Mouse (Mus musculus): ENCODE results near the gene Oasl2. TPM values are rescaled to one million over a fixed set of nuclear protein-coding genes. Genes with fewer than 3 reads are reported as not detected.
"Not testable (repeated sequence)": the region's sequence is repeated elsewhere in the genome, so short reads cannot be mapped to it uniquely, and the experiment has no call there.

Gene Oasl2
- total and polyA plus RNA-seq, 2 experiments from 2014 or later: 9.2 to 11.4 TPM

GRCm38 (mm10) chr5:114914855-114915254 lies 18.1 kb downstream of the Oasl2 start:
- no peak for DNase-seq (ENCODE audit: low spot score)
- WGBS: 60% methylated on average over 8 of the region's 8 CpGs
- no peak for ATAC-seq (ENCODE audit: insufficient read depth, low read depth)
- no peaks in the 10 kb centered on the region for H3K27me3 ChIP-seq (ENCODE audit: control insufficient read depth, insufficient read depth, low read length)
- H3K27ac ChIP-seq (ENCODE audit: low read depth): no peak overlapping the region
- TF ChIP-seq EP300 (IDR thresholded peaks at IDR 0.05; ENCODE audit: low read depth) (no peak), CTCF (IDR thresholded peaks at IDR 0.05; ENCODE audit: low read depth) (no peak)
- 0 out of 2 replicates have a peak, but pooled peaks cover 5% of the 10 kb centered on the region for H3K36me3 ChIP-seq (replicated peaks; ENCODE audit: control insufficient read depth, insufficient read depth, low read length)
- no peaks in the 10 kb centered on the region for H3K9me3 ChIP-seq (replicated peaks; ENCODE audit: control insufficient read depth, low read length)
- no peak overlapping the region for H3K4me2 ChIP-seq (ENCODE audit: low read depth, low read length)
- H3K4me1 ChIP-seq (ENCODE audit: control insufficient read depth, insufficient read depth): no peaks in the 10 kb centered on the region
- no peak overlapping the region for H3K4me3 ChIP-seq (ENCODE audit: low read depth, low read length)
- no peak overlapping the region for H3K9ac ChIP-seq (replicated peaks; ENCODE audit: low read depth, low read length)

- H3K9ac ChIP-seq (replicated peaks; ENCODE audit: low read depth, low read length): no peak overlapping the region
- DNase-seq (ENCODE audit: low spot score): no peak
- H3K27me3 ChIP-seq (ENCODE audit: control insufficient read depth, insufficient read depth, low read length): no peaks in the 10 kb centered on the region
- TF ChIP-seq CTCF (IDR thresholded peaks at IDR 0.05; ENCODE audit: low read depth) (no peak), EP300 (IDR thresholded peaks at IDR 0.05; ENCODE audit: low read depth) (no peak)
- 0 out of 2 replicates have a peak, but pooled peaks cover 5% of the 10 kb centered on the region for H3K36me3 ChIP-seq (replicated peaks; ENCODE audit: control insufficient read depth, insufficient read depth, low read length)
- 63% methylated on average over 5 of the region's 5 CpGs for WGBS
- no peaks in the 10 kb centered on the region for H3K9me3 ChIP-seq (replicated peaks; ENCODE audit: control insufficient read depth, low read length)
- no peak overlapping the region for H3K27ac ChIP-seq (ENCODE audit: low read depth)
- no peak for ATAC-seq (ENCODE audit: insufficient read depth, low read depth)
- no peak overlapping the region for H3K4me3 ChIP-seq (ENCODE audit: low read depth, low read length)
- H3K4me2 ChIP-seq (ENCODE audit: low read depth, low read length): no peak overlapping the region
- H3K4me1 ChIP-seq (ENCODE audit: control insufficient read depth, insufficient read depth): no peaks in the 10 kb centered on the region
Observed at GRCm38 (mm10) chr5:114915854-114916253, 19.1 kb downstream of the Oasl2 start.

GRCm38 (mm10) chr5:114916777-114917176 lies 20.0 kb downstream of the Oasl2 start:
- Histone ChIP-seq H3K36me3 (replicated peaks; ENCODE audit: control insufficient read depth, insufficient read depth, low read length) (no peaks in the 10 kb centered on the region), H3K27me3 (ENCODE audit: control insufficient read depth, insufficient read depth, low read length) (no peaks in the 10 kb centered on the region), H3K4me3 (ENCODE audit: low read depth, low read length) (no peak overlapping the region), H3K4me1 (ENCODE audit: control insufficient read depth, insufficient read depth) (no peaks in the 10 kb centered on the region), H3K9me3 (replicated peaks; ENCODE audit: control insufficient read depth, low read length) (no peaks in the 10 kb centered on the region), H3K4me2 (ENCODE audit: low read depth, low read length) (no peak overlapping the region), H3K27ac (ENCODE audit: low read depth) (no peak overlapping the region), H3K9ac (replicated peaks; ENCODE audit: low read depth, low read length) (no peak overlapping the region)
- DNase-seq (ENCODE audit: low spot score): no peak
- no peak for ATAC-seq (ENCODE audit: insufficient read depth, low read depth)
- 71% methylated on average over 4 of the region's 4 CpGs for WGBS
- no peak for TF ChIP-seq EP300 (IDR thresholded peaks at IDR 0.05; ENCODE audit: low read depth)
- no peak for TF ChIP-seq CTCF (IDR thresholded peaks at IDR 0.05; ENCODE audit: low read depth)

GRCm38 (mm10) chr5:114917357-114917756 lies 20.6 kb downstream of the Oasl2 start:
- H3K4me1 ChIP-seq (ENCODE audit: control insufficient read depth, insufficient read depth); H3K27ac ChIP-seq (ENCODE audit: low read depth); H3K9ac ChIP-seq (replicated peaks; ENCODE audit: low read depth, low read length); H3K4me3 ChIP-seq (ENCODE audit: low read depth, low read length); H3K9me3 ChIP-seq (replicated peaks; ENCODE audit: control insufficient read depth, low read length); H3K36me3 ChIP-seq (replicated peaks; ENCODE audit: control insufficient read depth, insufficient read depth, low read length); DNase-seq (ENCODE audit: low spot score); H3K4me2 ChIP-seq (ENCODE audit: low read depth, low read length); ATAC-seq (ENCODE audit: insufficient read depth, low read depth); H3K27me3 ChIP-seq (ENCODE audit: control insufficient read depth, insufficient read depth, low read length): not testable (repeated sequence)
- WGBS: 85% methylated on average over 5 of the region's 5 CpGs

DNA sequence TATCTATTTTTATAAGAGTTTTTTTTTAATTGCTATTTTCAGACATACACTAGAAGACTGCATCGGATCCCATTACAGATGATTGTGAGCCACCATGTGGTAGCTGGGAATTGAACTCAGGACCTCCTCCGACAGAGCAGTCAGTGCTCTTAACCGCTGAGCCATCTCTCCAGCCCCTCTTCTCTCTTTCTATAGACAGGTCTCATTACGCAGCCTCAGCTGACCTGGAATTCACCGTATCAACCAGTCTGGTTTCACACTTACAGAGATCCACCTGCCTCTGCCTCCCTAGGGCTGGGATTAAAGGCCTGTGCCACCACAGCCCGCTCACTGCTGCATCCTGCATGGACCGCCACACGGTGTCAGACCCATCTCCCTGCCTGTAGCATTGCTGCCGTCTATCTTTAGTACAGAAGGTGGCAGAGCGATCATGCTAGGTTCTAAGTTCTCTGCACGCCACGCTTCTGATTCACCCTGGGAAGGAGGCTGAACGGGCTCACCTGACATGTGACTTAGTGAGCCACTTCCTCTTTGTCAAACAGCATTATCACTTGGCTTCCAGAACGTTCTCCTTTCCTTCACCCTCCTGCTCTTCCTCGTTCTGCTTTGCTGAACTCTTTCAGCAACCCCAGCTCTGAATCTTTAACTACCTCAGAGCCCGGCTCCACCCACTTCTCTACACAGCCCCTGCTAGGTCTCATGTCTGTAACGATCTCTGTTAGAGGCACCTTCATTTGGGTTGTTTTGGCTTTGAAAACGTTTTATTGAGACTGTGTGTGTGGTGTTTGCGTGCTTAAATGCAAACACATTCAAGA lies 25.0 kb downstream of the Oasl2 start:
- H3K4me3 ChIP-seq (ENCODE audit: low read depth, low read length): no peak overlapping the region
- peak overlapping the region; percentile 48; the same call in 1 of the 2 replicates for H3K27ac ChIP-seq (ENCODE audit: low read depth)
- ATAC-seq (ENCODE audit: insufficient read depth, low read depth) (0 out of 2 replicates have a peak, but pooled peaks have one; percentile 5), DNase-seq (ENCODE audit: low spot score) (peak; percentile 8)
- H3K36me3 ChIP-seq (replicated peaks; ENCODE audit: control insufficient read depth, insufficient read depth, low read length): no peaks in the 10 kb centered on the region
- no peak overlapping the region for H3K4me2 ChIP-seq (ENCODE audit: low read depth, low read length)
- no peaks in the 10 kb centered on the region for H3K9me3 ChIP-seq (replicated peaks; ENCODE audit: control insufficient read depth, low read length)
- H3K27me3 ChIP-seq (ENCODE audit: control insufficient read depth, insufficient read depth, low read length): no peaks in the 10 kb centered on the region
- 0 out of 2 replicates have a peak, but pooled peaks cover 5% of the 10 kb centered on the region for H3K4me1 ChIP-seq (ENCODE audit: control insufficient read depth, insufficient read depth)
- TF ChIP-seq CTCF (IDR thresholded peaks at IDR 0.05; ENCODE audit: low read depth) (no peak), EP300 (IDR thresholded peaks at IDR 0.05; ENCODE audit: low read depth) (no peak)
- H3K9ac ChIP-seq (replicated peaks; ENCODE audit: low read depth, low read length): no peak overlapping the region
- 59% methylated on average over 19 of the region's 19 CpGs for WGBS

Measured in heart, postnatal 0 days (tissue).